Comparison of ENCODE assay signal across 8 mouse cellular contexts in the genomic region with DNA sequence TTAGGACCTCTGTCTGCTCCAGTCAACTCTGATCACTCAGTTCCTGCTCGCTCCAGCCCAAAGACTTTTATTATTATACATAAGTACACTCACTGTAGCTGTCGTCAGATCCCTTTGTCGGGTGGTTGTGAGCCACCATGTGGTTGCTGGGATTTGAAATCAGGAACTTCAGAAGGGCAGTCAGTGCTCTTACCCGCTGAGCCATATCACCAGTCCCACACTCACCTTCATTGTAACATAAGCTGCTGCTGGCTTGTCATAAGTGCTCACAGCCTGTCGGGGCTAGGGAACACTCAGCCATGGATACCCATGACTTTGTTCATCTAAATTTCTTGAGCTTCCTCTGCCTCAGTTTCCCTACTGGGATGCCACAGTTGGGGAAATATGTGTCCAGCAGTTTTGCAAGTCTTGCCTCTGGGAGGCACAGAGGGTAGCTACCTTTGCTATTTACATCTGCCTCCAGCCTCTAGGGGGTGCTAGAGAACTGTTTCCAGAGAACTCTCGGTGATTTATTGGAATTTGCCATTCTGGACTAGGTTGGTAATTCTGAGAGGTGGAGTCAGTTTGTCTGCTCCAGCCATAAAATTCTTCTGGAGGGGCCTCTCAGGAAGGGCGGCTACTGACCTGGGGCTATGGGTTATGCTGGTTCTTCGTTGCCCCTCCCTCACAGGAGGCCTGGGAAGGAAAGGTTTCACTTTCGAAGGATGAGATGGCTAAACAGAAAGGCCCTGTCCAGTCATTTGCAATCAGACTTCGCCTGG. TPM values are rescaled to one million over a fixed set of nuclear protein-coding genes. Genes with fewer than 3 reads are reported as not detected.
DNase-seq lines count a peak whose midpoint lies in the region; ATAC-seq and TF ChIP-seq lines count a peak whose summit lies in the region.

No protein-coding gene starts in this region.

- WGBS in kidney, adult 2 months = 17% methylated on average over 10 of the region's 10 CpGs
- WGBS in liver, embryonic 12.5 days (ENCODE audit: insufficient replicate concordance) = 25% methylated on average over 10 of the region's 10 CpGs
- WGBS in neural tube, embryonic 13.5 days = 36% methylated on average over 10 of the region's 10 CpGs

- TF ChIP-seq RAD21 in MEL (IDR thresholded peaks at IDR 0.05; ENCODE audit: low read depth, low read length) = peak; percentile 66

- TF ChIP-seq CTCF in MEL (IDR thresholded peaks at IDR 0.05 in 2 of 3, conservative IDR thresholded peaks at IDR 0.05 in 1 of 3; ENCODE audit: control insufficient read depth in 1 of 3, insufficient read depth in 1 of 3, low read depth in 2 of 3, low read length in 3 of 3, poor library complexity in 1 of 3, severe bottlenecking in 1 of 3) = peak; percentile 45 to 75 (median 73)
- peak; percentile 71 for TF ChIP-seq CTCF in kidney, adult 2 months (conservative IDR thresholded peaks at IDR 0.05; ENCODE audit: insufficient read depth, insufficient read length, low read depth, low read length)

- H3K9ac ChIP-seq in MEL (ENCODE audit: control insufficient read depth, low read depth, low read length, poor library complexity, severe bottlenecking) = peak overlapping the region; percentile 59
- H3K9ac ChIP-seq in liver, embryonic 12.5 days = no peak overlapping the region
- H3K9ac ChIP-seq in neural tube, embryonic 13.5 days = no peak overlapping the region

- H3K4me2 ChIP-seq in liver, embryonic 12.5 days = peak overlapping the region; percentile 57
- 0 out of 2 replicates have a peak overlapping the region, but pooled peaks have one; percentile 7 for H3K4me2 ChIP-seq in neural tube, embryonic 13.5 days

- no peak; the same call in 1 of the 2 replicates for ATAC-seq in cerebellum, adult (ENCODE audit: insufficient number of reproducible peaks, low FRiP score, low TSS enrichment)
- ATAC-seq in liver, embryonic 12.5 days = 0 out of 2 replicates have a peak, but pooled peaks have one; percentile 8
- ATAC-seq in neural tube, embryonic 13.5 days (ENCODE audit: low read depth) = no peak

- peaks cover 4 to 23% of the 10 kb centered on the region in 2 experiments; a peak in 3 of 4 replicates for H3K4me1 ChIP-seq in MEL (ENCODE audit: control insufficient read depth in 1 of 2, insufficient read depth in 2 of 2, low read length in 2 of 2)
- no peaks in the 10 kb centered on the region for H3K4me1 ChIP-seq in kidney, adult 2 months (ENCODE audit: control insufficient read depth, insufficient read depth, low read length)
- H3K4me1 ChIP-seq in liver, embryonic 12.5 days = peaks cover 20% of the 10 kb centered on the region
- H3K4me1 ChIP-seq in neural tube, embryonic 13.5 days (replicated peaks) = peaks cover 25% of the 10 kb centered on the region

- no peaks in the 10 kb centered on the region for H3K79me2 ChIP-seq in MEL (ENCODE audit: control insufficient read depth, insufficient read depth, low read length, poor library complexity)

- H3K27ac ChIP-seq in MEL (ENCODE audit: control insufficient read depth, low read depth, low read length) = no peak overlapping the region
- peak overlapping the region; percentile 54 for H3K27ac ChIP-seq in kidney, adult 2 months (ENCODE audit: insufficient read depth, low read depth, low read length)
- no peak overlapping the region for H3K27ac ChIP-seq in liver, embryonic 12.5 days
- no peak overlapping the region for H3K27ac ChIP-seq in neural tube, embryonic 13.5 days (replicated peaks)

- TF ChIP-seq POLR2A in MEL (IDR thresholded peaks at IDR 0.05; ENCODE audit: control insufficient read depth in 1 of 2, insufficient read depth in 1 of 2, low read depth in 1 of 2, low read length in 2 of 2, poor library complexity in 1 of 2) = no peak
- no peak for TF ChIP-seq POLR2A in kidney, adult 2 months (IDR thresholded peaks at IDR 0.05; ENCODE audit: low read depth, low read length)

- peaks cover 0 to 4% of the 10 kb centered on the region in 2 experiments; a peak in 2 of 4 replicates for H3K36me3 ChIP-seq in MEL (ENCODE audit: control insufficient read depth in 1 of 2, insufficient read depth in 2 of 2, low read length in 2 of 2)
- H3K36me3 ChIP-seq in kidney, adult 2 months (ENCODE audit: control insufficient read depth, insufficient read depth, low read length) = no peaks in the 10 kb centered on the region
- peaks cover 21% of the 10 kb centered on the region for H3K36me3 ChIP-seq in liver, embryonic 12.5 days
- H3K36me3 ChIP-seq in neural tube, embryonic 13.5 days = peaks cover 33% of the 10 kb centered on the region

- H3K27me3 ChIP-seq in MEL (ENCODE audit: control insufficient read depth in 1 of 2, insufficient read depth in 2 of 2, low read length in 2 of 2) = no peaks in the 10 kb centered on the region
- H3K27me3 ChIP-seq in kidney, adult 2 months (replicated peaks; ENCODE audit: control insufficient read depth, insufficient read depth, low read length) = peaks cover 4% of the 10 kb centered on the region; the same call in 1 of the 2 replicates
- H3K27me3 ChIP-seq in liver, embryonic 12.5 days (replicated peaks) = peaks cover 51% of the 10 kb centered on the region
- peaks cover 45% of the 10 kb centered on the region for H3K27me3 ChIP-seq in neural tube, embryonic 13.5 days

- no peak for TF ChIP-seq EP300 in MEL (IDR thresholded peaks at IDR 0.05; ENCODE audit: low read depth in 1 of 2, low read length in 2 of 2)

- peak; percentile 69 for DNase-seq in cerebellum, adult 11 months
- DNase-seq in MEL (ENCODE audit: low read depth, low spot score) = peak; percentile 89
- DNase-seq in cerebellum, adult 8-10 months = peak; percentile 78
- peak; percentile 99 for DNase-seq in heart, adult 11 months
- peak; percentile 93 for DNase-seq in kidney, adult 2 months

- no peaks in the 10 kb centered on the region for H3K9me3 ChIP-seq in MEL (replicated peaks; ENCODE audit: insufficient read depth, low read length)
- H3K9me3 ChIP-seq in liver, embryonic 12.5 days (replicated peaks) = no peaks in the 10 kb centered on the region
- no peaks in the 10 kb centered on the region for H3K9me3 ChIP-seq in neural tube, embryonic 13.5 days

- H3K4me3 ChIP-seq in MEL (ENCODE audit: control insufficient read depth in 1 of 2, insufficient read depth in 1 of 2, low read depth in 2 of 2, low read length in 2 of 2) = peak overlapping the region; percentile 55 to 69
- H3K4me3 ChIP-seq in kidney, adult 2 months (ENCODE audit: insufficient read depth, low read depth, low read length) = peak overlapping the region; percentile 49
- peak overlapping the region; percentile 36 for H3K4me3 ChIP-seq in liver, embryonic 12.5 days
- H3K4me3 ChIP-seq in neural tube, embryonic 13.5 days = no peak overlapping the region

TF ChIP-seq in MEL, 35 proteins besides CTCF, POLR2A, EP300 and RAD21 (continues in another document):
- TF ChIP-seq ZC3H11A (IDR thresholded peaks at IDR 0.05; ENCODE audit: low read depth, low read length) (peak; percentile 32), MYC (IDR thresholded peaks at IDR 0.05; ENCODE audit: low read depth, low read length) (0 out of 2 replicates have a peak, but pooled peaks have one; percentile 29), SMC3 (IDR thresholded peaks at IDR 0.05; ENCODE audit: low read depth, low read length) (peak; percentile 47), USF2 (IDR thresholded peaks at IDR 0.05; ENCODE audit: borderline replicate concordance in 1 of 2, insufficient read depth in 1 of 2, low read depth in 1 of 2, low read length in 2 of 2) (no peak), RCOR1 (IDR thresholded peaks at IDR 0.05; ENCODE audit: low read depth, low read length) (peak; percentile 55), TBP (IDR thresholded peaks at IDR 0.05; ENCODE audit: low read depth, low read length) (0 out of 2 replicates have a peak, but pooled peaks have one; percentile 22), CHD1 (IDR thresholded peaks at IDR 0.05; ENCODE audit: low read depth, low read length) (no peak)

RNA-seq across cellular contexts. Expression of a gene that starts 3.2 kb away (rescaled TPM):
- total RNA-seq in MEL (2012; rRNA removed) = 0.10 TPM in 1 of 2 replicates, not detected in the other
- polyA plus RNA-seq in MEL (2012; ENCODE audit: insufficient read depth in 1 of 2, insufficient read length in 2 of 2, low read depth in 1 of 2, low replicate concordance in 2 of 2, missing spikeins in 1 of 2) = under 1 TPM in 1 of 2 experiments, not detected in 1; 0.11 TPM
- polyA plus RNA-seq in kidney, adult 2 months (2012; rRNA removed) = 0.17 and 0.27 TPM in 2 replicates
- 0.17 and 0.55 TPM in 2 replicates for polyA plus RNA-seq in liver, embryonic 12.5 days (2016; fragmentation: Nextera tagmentation; extraction: Ambion mirVana)
- polyA plus RNA-seq in neural tube, embryonic 13.5 days (2015; fragmentation: Nextera tagmentation; extraction: Ambion mirVana) = 1.5 and 3.0 TPM in 2 replicates

RNA-seq across cellular contexts. Expression of a gene that starts 8.1 kb away (rescaled TPM):
- 5.2 and 6.5 TPM in 2 replicates for total RNA-seq in MEL (2012; rRNA removed)
- polyA plus RNA-seq in MEL (2012; ENCODE audit: insufficient read depth in 1 of 2, insufficient read length in 2 of 2, low read depth in 1 of 2, low replicate concordance in 2 of 2, missing spikeins in 1 of 2) = 10 to 100 TPM in 1 of 2 experiments, not detected in 1; 10.7 TPM
- 9.7 and 10.8 TPM in 2 replicates for polyA plus RNA-seq in kidney, adult 2 months (2012; rRNA removed)
- 7.4 and 8.4 TPM in 2 replicates for polyA plus RNA-seq in liver, embryonic 12.5 days (2016; fragmentation: Nextera tagmentation; extraction: Ambion mirVana)
- 48.3 and 51.5 TPM in 2 replicates for polyA plus RNA-seq in neural tube, embryonic 13.5 days (2015; fragmentation: Nextera tagmentation; extraction: Ambion mirVana)

RNA-seq across cellular contexts. Expression of a gene that starts 22.6 kb away (rescaled TPM):
- total RNA-seq in MEL (2012; rRNA removed) = 14.8 and 15.3 TPM in 2 replicates
- polyA plus RNA-seq in MEL (2012; ENCODE audit: insufficient read depth in 1 of 2, insufficient read length in 2 of 2, low read depth in 1 of 2, low replicate concordance in 2 of 2, missing spikeins in 1 of 2) = 10 to 100 TPM in 1 of 2 experiments, not detected in 1; 29.7 TPM
- polyA plus RNA-seq in kidney, adult 2 months (2012; rRNA removed) = 41.7 and 45.2 TPM in 2 replicates
- polyA plus RNA-seq in liver, embryonic 12.5 days (2016; fragmentation: Nextera tagmentation; extraction: Ambion mirVana) = 22.4 and 22.6 TPM in 2 replicates
- polyA plus RNA-seq in neural tube, embryonic 13.5 days (2015; fragmentation: Nextera tagmentation; extraction: Ambion mirVana) = 213 and 231 TPM in 2 replicates

RNA-seq across cellular contexts. Expression of a gene that starts 22.7 kb away (rescaled TPM):
- total RNA-seq in MEL (2012; rRNA removed) = 15.8 and 16.6 TPM in 2 replicates
- polyA plus RNA-seq in MEL (2012; ENCODE audit: insufficient read depth in 1 of 2, insufficient read length in 2 of 2, low read depth in 1 of 2, low replicate concordance in 2 of 2, missing spikeins in 1 of 2) = 10 to 100 TPM in 1 of 2 experiments, not detected in 1; 49.8 TPM
- 4.1 and 5.2 TPM in 2 replicates for polyA plus RNA-seq in kidney, adult 2 months (2012; rRNA removed)
- polyA plus RNA-seq in liver, embryonic 12.5 days (2016; fragmentation: Nextera tagmentation; extraction: Ambion mirVana) = 41.1 and 42.1 TPM in 2 replicates
- polyA plus RNA-seq in neural tube, embryonic 13.5 days (2015; fragmentation: Nextera tagmentation; extraction: Ambion mirVana) = 13.9 and 16.7 TPM in 2 replicates

RNA-seq across cellular contexts. Expression of a gene that starts 26.2 kb away (rescaled TPM):
- not detected in 2 replicates for total RNA-seq in MEL (2012; rRNA removed)
- not detected for polyA plus RNA-seq in MEL (2012; ENCODE audit: insufficient read depth in 1 of 2, insufficient read length in 2 of 2, low read depth in 1 of 2, low replicate concordance in 2 of 2, missing spikeins in 1 of 2)
- polyA plus RNA-seq in kidney, adult 2 months (2012; rRNA removed) = 0.05 TPM in 1 of 2 replicates, not detected in the other
- polyA plus RNA-seq in liver, embryonic 12.5 days (2016; fragmentation: Nextera tagmentation; extraction: Ambion mirVana) = 0.05 and 0.10 TPM in 2 replicates
- 0.36 and 0.54 TPM in 2 replicates for polyA plus RNA-seq in neural tube, embryonic 13.5 days (2015; fragmentation: Nextera tagmentation; extraction: Ambion mirVana)
